Mouse (Mus musculus) heart, embryonic 14.5 days (tissue): ENCODE results near the gene Ap1g1. TPM values are rescaled to one million over a fixed set of nuclear protein-coding genes. Genes with fewer than 3 reads are reported as not detected.

Experiments used
- ATAC-seq: fragments of 200-750 bp; cut with Nextera tagmentation; 2 replicates; pipeline ENCODE4 v1.8.0; 2017; ENCODE audit warnings: low read depth, moderate TSS enrichment; ENCODE audit not compliant: insufficient number of reproducible peaks, insufficient read depth, low FRiP score
- H3K27ac ChIP-seq, 2 experiments: fragments of 200-500 bp in 1 of 2; fragments of 300-500 bp in 1 of 2; sonication (generic) in 1 of 2; replicated peaks in 1 of 2; 2 replicates each; pipeline ENCODE4 v1.5.1; 2012 to 2014; ENCODE audit warnings: low read depth in 2 of 2, low read length in 2 of 2, control low read depth in 1 of 2, mild to moderate bottlenecking in 1 of 2, mixed read lengths in 1 of 2; ENCODE audit not compliant: control insufficient read depth in 1 of 2, insufficient read depth in 1 of 2
- H3K27me3 ChIP-seq: fragments of 300-500 bp; sonication (generic); 2 replicates; pipeline ENCODE4 v1.6.1; 2014; ENCODE audit warnings: mild to moderate bottlenecking, low read length, control low read depth; ENCODE audit not compliant: control insufficient read depth, insufficient read depth
- H3K36me3 ChIP-seq: fragments of 300-500 bp; sonication (generic); 2 replicates; pipeline ENCODE4 v1.6.1; 2014; ENCODE audit warnings: mild to moderate bottlenecking, control low read depth, low read length, mixed read lengths; ENCODE audit not compliant: control insufficient read depth, insufficient read depth
- H3K4me1 ChIP-seq, 2 experiments: fragments of 200-500 bp in 1 of 2; fragments of 300-500 bp in 1 of 2; sonication (generic) in 1 of 2; 2 replicates each; pipeline ENCODE4 v1.6.1; 2012 to 2014; ENCODE audit warnings: low read length in 2 of 2, control low read depth in 1 of 2, mixed read lengths in 1 of 2; ENCODE audit not compliant: control insufficient read depth in 2 of 2, insufficient read depth in 2 of 2
- H3K4me2 ChIP-seq: fragments of 300-500 bp; sonication (generic); 2 replicates; pipeline ENCODE4 v1.6.1; 2014; ENCODE audit warnings: mild to moderate bottlenecking, low read length
- H3K4me3 ChIP-seq, 2 experiments: fragments of 200-500 bp in 1 of 2; fragments of 300-500 bp in 1 of 2; sonication (generic) in 1 of 2; 2 replicates each; pipeline ENCODE4 v1.5.1; 2012 to 2014; ENCODE audit warnings: low read length in 2 of 2, mild to moderate bottlenecking in 2 of 2, control low read depth in 1 of 2, low read depth in 1 of 2, moderate library complexity in 1 of 2; ENCODE audit not compliant: control insufficient read depth in 1 of 2, insufficient read depth in 1 of 2
- H3K9ac ChIP-seq: fragments of 300-500 bp; sonication (generic); 2 replicates; pipeline ENCODE4 v1.6.1; 2014; ENCODE audit warnings: mild to moderate bottlenecking, low read length
- H3K9me3 ChIP-seq: fragments of 300-500 bp; sonication (generic); 2 replicates; pipeline ENCODE4 v1.6.1; 2016; ENCODE audit warnings: low read length, control low read depth; ENCODE audit not compliant: control insufficient read depth
- WGBS: fragments of 180-500 bp; shearing (Covaris S2); extraction: QIAGEN DNeasy Blood & Tissue Kit; methylation state at CpG from one replicate; pipeline ENCODE4 v1.1.7; 2014; 5-methylcytosine and 5-hydroxymethylcytosine counted together
- polyA plus RNA-seq: library from polyadenylated mRNA; unstranded; fragments of >200 nt; fragmentation: Nextera tagmentation; extraction: Ambion mirVana; gene quantifications from 2 replicates; pipeline ENCODE4 v1.2.1, GENCODE M21; 2014

The Ap1g1 gene
- polyA plus RNA-seq, 1 experiment from 2014 or later, result 25.2 TPM

DNA sequence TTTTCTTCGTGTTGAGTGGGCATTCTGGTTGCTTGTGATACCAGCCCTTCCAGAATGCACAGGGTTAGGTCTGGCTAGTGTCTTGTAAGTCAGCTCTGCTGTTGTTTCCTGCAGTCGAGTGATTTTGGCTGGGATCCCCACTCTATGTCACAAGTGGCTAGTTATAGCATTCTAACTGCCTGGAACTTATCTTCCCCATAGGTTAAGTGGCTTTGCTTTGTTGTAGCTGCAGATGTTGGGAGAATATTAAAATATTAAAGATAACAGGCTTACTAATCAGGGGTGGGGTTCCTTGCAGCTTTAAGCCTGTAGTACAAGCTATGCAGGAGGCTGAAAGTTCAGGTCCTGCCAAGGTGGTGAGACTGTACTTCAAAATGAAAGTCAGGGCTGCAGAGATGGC is 69.5 kb downstream of the Ap1g1 start:
- Histone ChIP-seq H3K36me3 (peaks cover 73% of the 10 kb centered on the region), H3K9me3 (no peaks in the 10 kb centered on the region), H3K27me3 (no peaks in the 10 kb centered on the region), H3K27ac (peak overlapping the region; percentile 70 to 76), H3K9ac (no peak overlapping the region; the same call in 1 of the 2 replicates), H3K4me1 (peaks cover 4 to 18% of the 10 kb centered on the region in 2 experiments), H3K4me3 (no peak overlapping the region), H3K4me2 (peak overlapping the region; percentile 11; the same call in 1 of the 2 replicates)
- 0 out of 2 replicates have a peak, but pooled peaks have one; percentile 56 for ATAC-seq
- WGBS, result 13% methylated on average over 2 of the region's 2 CpGs

DNA sequence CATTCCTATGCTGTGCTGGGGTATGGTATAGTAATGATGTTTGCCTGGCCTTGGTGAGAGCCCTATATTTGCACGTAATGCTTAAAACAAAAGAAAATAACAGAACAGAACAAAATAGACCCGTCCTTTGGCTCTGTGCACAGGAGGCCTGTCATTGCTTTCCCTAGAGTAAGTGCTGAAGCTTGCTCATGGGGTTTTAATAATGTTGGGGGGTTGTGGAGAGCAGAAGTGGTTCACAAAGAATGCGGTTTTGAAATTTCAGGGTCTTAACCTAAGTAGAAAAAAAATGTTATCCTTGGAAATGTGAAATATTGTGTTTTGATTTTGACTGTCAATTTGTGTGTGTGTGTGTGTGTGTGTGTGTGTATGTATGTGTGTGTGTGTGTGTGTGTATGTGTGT is 70.6 kb downstream of the Ap1g1 start:
- H3K4me1 ChIP-seq, result peaks cover 4 to 18% of the 10 kb centered on the region in 2 experiments
- no peaks in the 10 kb centered on the region for H3K27me3 ChIP-seq
- H3K9ac ChIP-seq, result no peak overlapping the region
- WGBS, result 87% methylated on average over 3 of the region's 3 CpGs
- H3K4me2 ChIP-seq, result no peak overlapping the region
- ATAC-seq, result no peak
- H3K27ac ChIP-seq, result peak overlapping the region in 1 of 2 experiments; percentile 70; a peak in 2 of 4 replicates
- H3K4me3 ChIP-seq, result no peak overlapping the region
- peaks cover 68% of the 10 kb centered on the region for H3K36me3 ChIP-seq
- no peaks in the 10 kb centered on the region for H3K9me3 ChIP-seq

DNA sequence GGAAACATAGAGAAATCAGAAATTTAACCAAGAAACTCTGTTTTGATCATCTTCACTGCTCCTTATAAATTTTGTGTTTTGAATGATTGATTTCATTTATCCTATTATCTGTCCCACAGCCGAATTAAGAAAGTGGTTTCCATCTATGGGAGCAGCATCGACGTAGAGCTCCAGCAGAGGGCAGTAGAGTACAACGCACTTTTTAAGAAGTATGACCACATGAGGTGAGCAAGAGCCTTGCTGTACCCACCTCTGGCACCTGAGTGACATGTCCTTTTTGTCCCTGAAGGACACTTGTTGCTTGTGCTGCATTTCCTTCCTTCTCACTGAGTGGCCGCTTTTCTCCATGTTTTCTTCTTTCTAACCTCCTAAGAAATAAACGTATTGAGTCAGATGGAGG is 75.1 kb downstream of the Ap1g1 start:
- 41% methylated on average over 6 of the region's 6 CpGs for WGBS
- Histone ChIP-seq H3K36me3 (peaks cover 81% of the 10 kb centered on the region), H3K9ac (no peak overlapping the region), H3K27me3 (no peaks in the 10 kb centered on the region), H3K4me2 (no peak overlapping the region), H3K4me1 (peaks cover 2 to 6% of the 10 kb centered on the region in 2 experiments), H3K27ac (no peak overlapping the region), H3K9me3 (no peaks in the 10 kb centered on the region), H3K4me3 (no peak overlapping the region)
- no peak for ATAC-seq

DNA sequence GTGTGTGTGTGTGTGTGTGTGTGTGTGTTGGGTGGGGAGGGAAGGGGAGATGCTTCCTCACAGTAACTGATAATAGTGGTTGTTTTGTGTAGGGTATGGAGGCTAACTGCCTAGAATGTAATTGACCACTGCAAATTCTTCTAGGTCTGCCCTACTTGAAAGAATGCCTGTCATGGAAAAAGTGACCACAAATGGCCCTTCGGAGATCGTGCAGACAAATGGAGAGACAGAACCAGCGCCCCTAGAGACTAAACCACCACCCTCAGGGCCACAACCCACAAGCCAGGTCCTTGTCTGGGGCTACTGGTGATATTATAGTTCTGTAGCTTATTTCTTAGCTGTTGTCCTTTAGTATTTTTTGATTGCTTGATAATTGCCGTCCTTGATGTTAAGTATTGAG is 76.2 kb downstream of the Ap1g1 start:
- Histone ChIP-seq H3K27me3 (no peaks in the 10 kb centered on the region), H3K27ac (no peak overlapping the region), H3K9ac (no peak overlapping the region), H3K4me2 (no peak overlapping the region), H3K36me3 (peaks cover 85% of the 10 kb centered on the region), H3K4me1 (no peaks in the 10 kb centered on the region), H3K4me3 (no peak overlapping the region), H3K9me3 (no peaks in the 10 kb centered on the region)
- no peak for ATAC-seq
- WGBS, result 86% methylated on average over 4 of the region's 4 CpGs

DNA sequence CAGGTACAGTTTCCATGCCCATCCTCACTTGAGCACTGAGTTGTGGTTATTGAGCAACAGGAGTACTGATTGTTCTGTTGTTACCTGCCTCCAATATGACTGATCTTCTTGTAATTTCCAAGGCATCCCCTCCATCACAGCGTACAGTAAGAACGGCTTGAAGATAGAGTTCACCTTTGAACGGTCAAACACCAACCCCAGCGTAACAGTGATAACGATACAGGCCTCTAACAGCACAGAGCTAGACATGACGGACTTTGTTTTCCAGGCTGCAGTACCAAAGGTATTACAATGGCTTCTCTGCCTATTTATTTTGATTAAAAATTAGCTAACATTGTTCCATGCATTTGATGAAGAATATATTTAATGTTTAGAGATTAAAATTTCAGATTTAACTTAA is 77.1 kb downstream of the Ap1g1 start:
- no peak overlapping the region for H3K4me2 ChIP-seq
- no peaks in the 10 kb centered on the region for H3K27me3 ChIP-seq
- H3K9me3 ChIP-seq, result no peaks in the 10 kb centered on the region
- no peak overlapping the region for H3K9ac ChIP-seq
- no peaks in the 10 kb centered on the region for H3K4me1 ChIP-seq
- no peak overlapping the region for H3K4me3 ChIP-seq
- no peak for ATAC-seq
- H3K27ac ChIP-seq, result no peak overlapping the region
- peaks cover 85% of the 10 kb centered on the region for H3K36me3 ChIP-seq
- WGBS, result 92% methylated on average over 6 of the region's 6 CpGs

DNA sequence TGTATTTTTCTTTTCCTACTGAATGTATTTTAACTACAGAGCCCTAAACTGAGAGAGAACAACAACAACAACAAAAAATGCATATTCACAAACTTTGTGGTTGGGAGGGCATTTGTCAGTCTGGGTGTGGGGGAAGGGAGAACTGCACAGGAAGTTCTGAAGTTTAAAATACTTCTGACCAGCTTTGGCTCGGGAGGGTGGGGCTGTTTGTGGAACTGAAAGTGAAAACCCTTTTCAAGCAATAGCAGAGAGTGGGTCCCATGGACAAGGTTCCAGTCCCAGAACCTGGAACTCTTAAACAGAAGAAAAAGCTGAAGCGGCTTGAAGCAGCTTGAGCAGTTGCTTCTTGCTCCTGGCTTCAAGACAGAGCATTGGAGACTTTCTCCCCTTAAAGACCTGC is 85.0 kb downstream of the Ap1g1 start:
- Histone ChIP-seq H3K4me2 (no peak overlapping the region), H3K4me1 (peaks cover 3 to 4% of the 10 kb centered on the region in 2 experiments; a peak in 1 of 4 replicates), H3K27me3 (no peaks in the 10 kb centered on the region), H3K9me3 (no peaks in the 10 kb centered on the region), H3K9ac (no peak overlapping the region), H3K36me3 (peaks cover 56% of the 10 kb centered on the region), H3K4me3 (no peak overlapping the region), H3K27ac (no peak overlapping the region)
- no peak for ATAC-seq
- WGBS, result 68% methylated on average over 2 of the region's 2 CpGs

DNA sequence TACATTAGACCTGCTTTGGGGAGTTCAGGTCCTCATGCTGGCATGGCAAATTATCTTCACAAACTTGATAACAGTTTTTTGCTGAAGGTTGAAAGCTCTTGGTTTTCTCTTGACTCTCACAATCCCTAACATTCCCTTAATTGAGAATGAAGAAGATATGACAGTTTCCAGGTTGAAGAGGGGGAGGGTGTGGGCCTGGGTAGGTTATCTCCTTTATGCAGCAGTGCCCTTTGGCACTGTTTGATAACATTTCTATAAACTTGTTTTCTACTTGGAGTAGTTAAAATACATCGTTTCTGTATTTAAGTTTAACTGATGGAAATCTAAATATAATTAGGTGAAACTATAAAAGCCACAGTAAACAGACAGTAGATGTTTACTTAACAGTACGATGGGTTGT is 86.4 kb downstream of the Ap1g1 start:
- Histone ChIP-seq H3K36me3 (peaks cover 43% of the 10 kb centered on the region), H3K27me3 (no peaks in the 10 kb centered on the region), H3K4me1 (peaks cover 3 to 7% of the 10 kb centered on the region in 2 experiments; a peak in 1 of 4 replicates), H3K4me3 (no peak overlapping the region), H3K9ac (no peak overlapping the region), H3K4me2 (no peak overlapping the region), H3K27ac (no peak overlapping the region), H3K9me3 (no peaks in the 10 kb centered on the region)
- no peak for ATAC-seq
- WGBS, result 83% methylated on average over 2 of the region's 2 CpGs

DNA sequence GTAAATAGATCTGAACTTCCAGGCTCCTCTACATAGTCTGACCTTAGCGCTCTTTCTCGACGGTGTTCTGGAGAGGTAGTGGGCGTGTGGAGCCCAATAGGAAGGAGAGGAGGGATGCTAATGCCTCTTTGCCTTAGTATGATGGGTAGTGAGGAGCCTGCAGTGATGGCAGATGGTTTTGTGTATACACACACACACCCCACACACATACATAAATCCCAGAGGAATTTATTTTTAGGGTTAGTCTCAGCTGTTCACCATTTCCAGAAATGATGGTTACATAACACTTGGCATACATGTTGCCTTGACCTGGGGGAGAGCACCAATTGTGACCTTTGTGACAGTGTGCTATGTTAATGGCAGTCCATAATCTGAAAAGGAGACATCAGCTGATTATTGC is 87.2 kb downstream of the Ap1g1 start:
- no peak for ATAC-seq
- WGBS, result 80% methylated on average over 4 of the region's 4 CpGs
- no peak overlapping the region for H3K27ac ChIP-seq

More for the DNA sequence above, 87.2 kb downstream of the Ap1g1 start:
- Histone ChIP-seq H3K4me1 (peaks cover 3 to 7% of the 10 kb centered on the region in 2 experiments; a peak in 1 of 4 replicates), H3K36me3 (peaks cover 36% of the 10 kb centered on the region), H3K4me3 (no peak overlapping the region), H3K4me2 (no peak overlapping the region), H3K9ac (no peak overlapping the region), H3K27me3 (no peaks in the 10 kb centered on the region), H3K9me3 (no peaks in the 10 kb centered on the region)
